Mouse (Mus musculus) midbrain, embryonic 15.5 days (tissue): Measurements from ENCODE around the gene Aspscr1. TPM values are rescaled to one million over a fixed set of nuclear protein-coding genes. Genes with fewer than 3 reads are reported as not detected.

Experiments used
- ATAC-seq: fragments of 200-750 bp; cut with Nextera tagmentation; replicated peaks from 2 replicates; pipeline ENCODE4 v1.8.0; 2017; ENCODE audit warnings: moderate TSS enrichment
- H3K27ac ChIP-seq: fragments of 300-500 bp; sonication (generic); 2 replicates; pipeline ENCODE4 v1.5.1; 2015; ENCODE audit warnings: mild to moderate bottlenecking, inconsistent platforms
- H3K27me3 ChIP-seq: fragments of 300-500 bp; sonication (generic); replicated peaks from 2 replicates; pipeline ENCODE4 v1.6.1; 2015; ENCODE audit warnings: inconsistent platforms
- H3K36me3 ChIP-seq: fragments of 300-500 bp; sonication (generic); replicated peaks from 2 replicates; pipeline ENCODE4 v1.6.1; 2015; ENCODE audit warnings: inconsistent platforms
- H3K4me1 ChIP-seq: fragments of 300-500 bp; sonication (generic); 2 replicates; pipeline ENCODE4 v1.6.1; 2015; ENCODE audit warnings: inconsistent platforms
- H3K4me2 ChIP-seq: fragments of 300-500 bp; sonication (generic); 2 replicates; pipeline ENCODE4 v1.6.1; 2015; ENCODE audit warnings: inconsistent platforms, mild to moderate bottlenecking, moderate library complexity
- H3K4me3 ChIP-seq: fragments of 300-500 bp; sonication (generic); 2 replicates; pipeline ENCODE4 v1.5.1; 2015; ENCODE audit warnings: mild to moderate bottlenecking, inconsistent platforms
- H3K9ac ChIP-seq: fragments of 300-500 bp; sonication (generic); 2 replicates; pipeline ENCODE4 v1.6.1; 2015; ENCODE audit warnings: mild to moderate bottlenecking, inconsistent platforms
- H3K9me3 ChIP-seq: fragments of 300-500 bp; sonication (generic); 2 replicates; pipeline ENCODE4 v1.6.1; 2016; ENCODE audit warnings: inconsistent platforms
- WGBS: fragments of 180-500 bp; shearing (Covaris S2); methylation state at CpG from one replicate; pipeline ENCODE4 v1.1.7; 2015; ENCODE audit warnings: mixed read lengths; 5-methylcytosine and 5-hydroxymethylcytosine counted together
- microRNA-seq: library from miRNA; unstranded; fragments of <30 nt; microRNA quantifications from one replicate; pipeline ENCODE4, GENCODE M21; 2016
- polyA plus RNA-seq: library from polyadenylated mRNA; unstranded; fragments of >200 nt; fragmentation: Nextera tagmentation; extraction: Ambion mirVana; gene quantifications from 2 replicates; pipeline ENCODE4 v1.2.1, GENCODE M21; 2015

Aspscr1 gene
- polyA plus RNA-seq, 1 experiment from 2014 or later, result 149 TPM

GRCm38 (mm10) chr11:120740981-120741380 lies 68.2 kb downstream of the Aspscr1 start:
- Histone ChIP-seq H3K36me3 (no peaks in the 10 kb centered on the region), H3K9ac (no peak overlapping the region), H3K4me3 (no peak overlapping the region), H3K9me3 (no peaks in the 10 kb centered on the region), H3K27me3 (no peaks in the 10 kb centered on the region), H3K4me2 (no peak overlapping the region), H3K27ac (no peak overlapping the region), H3K4me1 (no peaks in the 10 kb centered on the region)
- WGBS, result 93% methylated on average over 5 of the region's 5 CpGs
- no peak for ATAC-seq

GRCm38 (mm10) chr11:120744121-120744701 lies 71.4 kb downstream of the Aspscr1 start:
- WGBS, result 74% methylated on average over 7 of the region's 7 CpGs
- H3K4me1 ChIP-seq, result no peaks in the 10 kb centered on the region
- H3K9ac ChIP-seq, result no peak overlapping the region
- H3K9me3 ChIP-seq, result no peaks in the 10 kb centered on the region
- H3K36me3 ChIP-seq, result no peaks in the 10 kb centered on the region
- no peak overlapping the region for H3K4me2 ChIP-seq
- H3K27ac ChIP-seq, result no peak overlapping the region
- no peak for ATAC-seq
- H3K4me3 ChIP-seq, result no peak overlapping the region
- no peaks in the 10 kb centered on the region for H3K27me3 ChIP-seq

DNA sequence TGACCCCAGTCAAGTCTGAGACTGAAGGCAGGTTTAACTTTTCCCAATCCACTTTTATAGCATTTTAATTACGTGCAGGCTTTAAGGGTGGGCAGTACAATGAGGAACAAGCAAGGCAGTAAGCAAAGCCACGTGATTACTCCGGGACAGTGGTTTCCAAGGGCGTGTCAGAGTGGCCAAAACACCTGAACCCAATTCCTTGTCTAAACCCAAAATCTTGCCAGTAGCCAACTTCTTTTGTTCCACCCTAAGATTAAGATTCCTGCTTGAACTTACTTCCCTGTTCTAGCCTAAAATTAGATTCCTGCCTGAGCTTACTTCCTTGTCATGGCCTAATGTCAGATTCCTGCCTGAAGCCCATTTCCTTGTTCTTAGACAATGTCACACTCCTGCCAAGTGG lies 75.2 kb downstream of the Aspscr1 start:
- 80% methylated on average over 4 of the region's 4 CpGs for WGBS
- H3K4me1 ChIP-seq, result no peaks in the 10 kb centered on the region
- H3K27me3 ChIP-seq, result no peaks in the 10 kb centered on the region
- no peaks in the 10 kb centered on the region for H3K36me3 ChIP-seq
- no peak overlapping the region for H3K27ac ChIP-seq
- ATAC-seq, result no peak
- no peaks in the 10 kb centered on the region for H3K9me3 ChIP-seq
- no peak overlapping the region for H3K4me2 ChIP-seq
- H3K4me3 ChIP-seq, result no peak overlapping the region
- no peak overlapping the region for H3K9ac ChIP-seq

DNA sequence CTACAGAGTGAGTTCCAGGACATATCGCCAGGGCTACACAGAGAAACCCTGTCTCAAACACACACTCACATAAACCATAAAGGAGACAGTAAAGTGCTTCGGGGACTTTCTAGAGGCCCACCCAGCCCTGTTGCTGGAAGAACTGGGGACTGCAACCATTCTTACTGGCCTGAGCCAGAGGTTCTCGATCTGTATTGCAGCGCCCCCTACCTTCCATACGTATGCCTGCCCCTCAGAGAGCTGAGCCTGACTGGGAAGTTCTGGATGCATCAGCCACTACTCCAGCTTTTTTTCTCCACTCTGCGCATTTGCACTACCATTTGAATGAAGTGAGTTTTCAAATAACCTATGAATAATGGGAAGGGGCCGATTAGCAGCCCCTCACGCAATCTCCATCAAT lies 76.7 kb downstream of the Aspscr1 start:
- H3K4me3 ChIP-seq, result no peak overlapping the region
- H3K4me2 ChIP-seq, result no peak overlapping the region
- H3K27ac ChIP-seq, result no peak overlapping the region
- H3K4me1 ChIP-seq, result no peaks in the 10 kb centered on the region
- 60% methylated on average over 8 of the region's 8 CpGs for WGBS
- no peaks in the 10 kb centered on the region for H3K36me3 ChIP-seq
- H3K9ac ChIP-seq, result no peak overlapping the region
- ATAC-seq, result no peak
- no peaks in the 10 kb centered on the region for H3K9me3 ChIP-seq
- no peaks in the 10 kb centered on the region for H3K27me3 ChIP-seq

DNA sequence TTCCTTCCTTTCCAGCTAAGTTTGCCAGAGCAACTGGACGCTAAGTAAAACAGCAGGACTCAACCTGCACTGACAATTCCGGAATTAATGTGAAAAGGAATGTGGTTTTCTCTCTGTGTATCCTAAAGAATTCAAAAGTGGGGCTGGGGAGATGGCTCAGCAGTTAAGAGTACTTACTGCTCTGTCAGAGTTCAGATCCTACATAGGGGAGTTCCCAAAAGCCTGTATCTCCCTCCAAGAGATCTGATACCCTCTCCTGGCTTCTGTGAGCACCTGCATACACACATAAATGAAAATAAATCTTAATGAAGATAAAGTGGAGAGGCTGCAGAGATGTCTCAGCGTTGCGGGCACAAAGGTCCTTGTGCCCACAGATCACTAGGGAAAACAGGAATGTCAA lies 78.8 kb downstream of the Aspscr1 start:
- ATAC-seq, result no peak
- Histone ChIP-seq H3K27ac (no peak overlapping the region), H3K36me3 (no peaks in the 10 kb centered on the region), H3K9ac (no peak overlapping the region), H3K4me3 (no peak overlapping the region), H3K27me3 (no peaks in the 10 kb centered on the region), H3K4me2 (no peak overlapping the region), H3K9me3 (no peaks in the 10 kb centered on the region), H3K4me1 (no peaks in the 10 kb centered on the region)
- WGBS, result 73% methylated on average over 4 of the region's 4 CpGs

Small RNA genes within 50 kb of the gene (microRNA-seq; reads per million reads assigned to microRNA genes)
- gene Mir6936, result not detected

Other genes starting within 250 kb of the Aspscr1 start
- 34.2 and 39.1 TPM in 2 replicates for gene Nploc4, start 235.3 kb upstream of the Aspscr1 start, polyA plus RNA-seq
- gene Tspan10, start 230.3 kb upstream of the Aspscr1 start, polyA plus RNA-seq, result not detected in 2 replicates
- gene Pde6g, start 219.5 kb upstream of the Aspscr1 start, polyA plus RNA-seq, result 0.39 and 0.52 TPM in 2 replicates
- gene Oxld1, start 214.9 kb upstream of the Aspscr1 start, polyA plus RNA-seq, result 9.8 and 11.4 TPM in 2 replicates
- 27.9 and 28.1 TPM in 2 replicates for gene Ccdc137, start 214.9 kb upstream of the Aspscr1 start, polyA plus RNA-seq
- 63.0 and 64.1 TPM in 2 replicates for gene Arl16, start 205.4 kb upstream of the Aspscr1 start, polyA plus RNA-seq
- gene Mrpl12, start 188.4 kb upstream of the Aspscr1 start, polyA plus RNA-seq, result 112 and 115 TPM in 2 replicates
- 28.6 and 29.2 TPM in 2 replicates for gene Slc25a10, start 181.1 kb upstream of the Aspscr1 start, polyA plus RNA-seq
- 0.17 and 0.19 TPM in 2 replicates for gene Gcgr, start 142.3 kb upstream of the Aspscr1 start, polyA plus RNA-seq
- gene Mcrip1, start 123.2 kb upstream of the Aspscr1 start, polyA plus RNA-seq, result 249 and 264 TPM in 2 replicates
- gene Ppp1r27, start 121.8 kb upstream of the Aspscr1 start, polyA plus RNA-seq, result not detected in 2 replicates
- 256 and 259 TPM in 2 replicates for gene P4hb, start 99.7 kb upstream of the Aspscr1 start, polyA plus RNA-seq
- gene Arhgdia, start 91.3 kb upstream of the Aspscr1 start, polyA plus RNA-seq, result 458 and 487 TPM in 2 replicates
- 225 and 233 TPM in 2 replicates for gene Alyref, start 74.6 kb upstream of the Aspscr1 start, polyA plus RNA-seq
- gene Anapc11, start 74.6 kb upstream of the Aspscr1 start, polyA plus RNA-seq, result 200 and 205 TPM in 2 replicates
- 0.59 and 1.3 TPM in 2 replicates for gene Npb, start 64.5 kb upstream of the Aspscr1 start, polyA plus RNA-seq
- 222 and 233 TPM in 2 replicates for gene Pcyt2, start 55.0 kb upstream of the Aspscr1 start, polyA plus RNA-seq
- 45.8 and 48.2 TPM in 2 replicates for gene Sirt7, start 47.7 kb upstream of the Aspscr1 start, polyA plus RNA-seq
- gene Mafg, start 39.4 kb upstream of the Aspscr1 start, polyA plus RNA-seq, result 42.0 and 45.2 TPM in 2 replicates
- gene Pycr1, start 29.2 kb upstream of the Aspscr1 start, polyA plus RNA-seq, result 18.2 and 21.2 TPM in 2 replicates
- gene Myadml2, start 24.8 kb upstream of the Aspscr1 start, polyA plus RNA-seq, result 0.90 and 1.2 TPM in 2 replicates
- 1.4 and 1.8 TPM in 2 replicates for gene Notum, start 11.8 kb upstream of the Aspscr1 start, polyA plus RNA-seq
- gene Cenpx, start 40.8 kb downstream of the Aspscr1 start, polyA plus RNA-seq, result 95.6 and 99.7 TPM in 2 replicates
- 82.6 and 89.9 TPM in 2 replicates for gene Lrrc45, start 41.0 kb downstream of the Aspscr1 start, polyA plus RNA-seq
- gene Rac3, start 48.5 kb downstream of the Aspscr1 start, polyA plus RNA-seq, result 560 and 572 TPM in 2 replicates
- gene Dcxr, start 54.3 kb downstream of the Aspscr1 start, polyA plus RNA-seq, result 6.8 and 7.9 TPM in 2 replicates
- 1.2 and 2.2 TPM in 2 replicates for gene Cbr2, start 59.1 kb downstream of the Aspscr1 start, polyA plus RNA-seq
- 1.7 and 2.9 TPM in 2 replicates for gene Hmga1b, start 89.8 kb downstream of the Aspscr1 start, polyA plus RNA-seq
- gene Rfng, start 111.2 kb downstream of the Aspscr1 start, polyA plus RNA-seq, result 137 and 138 TPM in 2 replicates
- gene Gps1, start 111.3 kb downstream of the Aspscr1 start, polyA plus RNA-seq, result 296 and 300 TPM in 2 replicates
- gene Dus1l, start 123.4 kb downstream of the Aspscr1 start, polyA plus RNA-seq, result 48.2 and 48.5 TPM in 2 replicates
- 102 and 107 TPM in 2 replicates for gene Fasn, start 151.6 kb downstream of the Aspscr1 start, polyA plus RNA-seq